Mouse (Mus musculus): ENCODE results near the gene Tm4sf19. TPM values are rescaled to one million over a fixed set of nuclear protein-coding genes. Genes with fewer than 3 reads are reported as not detected.
"Not testable (repeated sequence)": the region's sequence is repeated elsewhere in the genome, so short reads cannot be mapped to it uniquely, and the experiment has no call there.

Gene Tm4sf19
- total RNA-seq, 2 experiments from 2014 or later = not detected

- ATAC-seq (replicated peaks; ENCODE audit: low FRiP score, poor library complexity, severe bottlenecking) = peak; percentile 96
Measured at GRCm38 (mm10) chr16:32419517-32420483, 19.5 kb downstream of the Tm4sf19 start, which contains the start of gene Tctex1d2. Gene Tctex1d2 (plus strand): TSS chr16:32419702.

- no peak for ATAC-seq (replicated peaks; ENCODE audit: low FRiP score, poor library complexity, severe bottlenecking)
Measured at GRCm38 (mm10) chr16:32427506-32427905, 27.2 kb downstream of the Tm4sf19 start.

- peak; percentile 90 for ATAC-seq (replicated peaks; ENCODE audit: low FRiP score, poor library complexity, severe bottlenecking)
Measured at GRCm38 (mm10) chr16:32430474-32431046, 30.3 kb downstream of the Tm4sf19 start, which contains the start of gene Pcyt1a. Gene Pcyt1a (plus strand): TSS chr16:32430921.

- ATAC-seq (replicated peaks; ENCODE audit: low FRiP score, poor library complexity, severe bottlenecking) = peak; percentile 72
Measured at GRCm38 (mm10) chr16:32431047-32431591, 30.8 kb downstream of the Tm4sf19 start.

- ATAC-seq (replicated peaks; ENCODE audit: low FRiP score, poor library complexity, severe bottlenecking) = no peak
Measured at GRCm38 (mm10) chr16:32431926-32432325, 31.6 kb downstream of the Tm4sf19 start.

- ATAC-seq (replicated peaks; ENCODE audit: low FRiP score, poor library complexity, severe bottlenecking) = no peak
Measured at GRCm38 (mm10) chr16:32433138-32433537, 32.8 kb downstream of the Tm4sf19 start.

- ATAC-seq (replicated peaks; ENCODE audit: low FRiP score, poor library complexity, severe bottlenecking) = no peak
Measured at GRCm38 (mm10) chr16:32434066-32434465, 33.8 kb downstream of the Tm4sf19 start.

GRCm38 (mm10) chr16:32434691-32435090, 34.4 kb downstream of the Tm4sf19 start:
- ATAC-seq (replicated peaks; ENCODE audit: low FRiP score, poor library complexity, severe bottlenecking) = no peak

- ATAC-seq (replicated peaks; ENCODE audit: low FRiP score, poor library complexity, severe bottlenecking) = no peak
Measured at GRCm38 (mm10) chr16:32436657-32437056, 36.4 kb downstream of the Tm4sf19 start.

- no peak for ATAC-seq (replicated peaks; ENCODE audit: low FRiP score, poor library complexity, severe bottlenecking)
Measured at GRCm38 (mm10) chr16:32437266-32437665, 37.0 kb downstream of the Tm4sf19 start.

GRCm38 (mm10) chr16:32441432-32441831, 41.1 kb downstream of the Tm4sf19 start:
- no peak for ATAC-seq (replicated peaks; ENCODE audit: low FRiP score, poor library complexity, severe bottlenecking)

GRCm38 (mm10) chr16:32444615-32445014, 44.3 kb downstream of the Tm4sf19 start:
- not testable (repeated sequence) for ATAC-seq (replicated peaks; ENCODE audit: low FRiP score, poor library complexity, severe bottlenecking)

- no peak for ATAC-seq (replicated peaks; ENCODE audit: low FRiP score, poor library complexity, severe bottlenecking)
Measured at GRCm38 (mm10) chr16:32445558-32445957, 45.3 kb downstream of the Tm4sf19 start.

GRCm38 (mm10) chr16:32446563-32447138, 46.3 kb downstream of the Tm4sf19 start:
- ATAC-seq (replicated peaks; ENCODE audit: low FRiP score, poor library complexity, severe bottlenecking) = no peak

- peak; percentile 95 for ATAC-seq (replicated peaks; ENCODE audit: low FRiP score, poor library complexity, severe bottlenecking)
Measured at GRCm38 (mm10) chr16:32449665-32450064, 49.4 kb downstream of the Tm4sf19 start.

GRCm38 (mm10) chr16:32450133-32450532, 49.8 kb downstream of the Tm4sf19 start:
- ATAC-seq (replicated peaks; ENCODE audit: low FRiP score, poor library complexity, severe bottlenecking) = peak; percentile 16; the same call in 1 of the 2 replicates

GRCm38 (mm10) chr16:32453102-32453501, 52.8 kb downstream of the Tm4sf19 start:
- no peak for ATAC-seq (replicated peaks; ENCODE audit: low FRiP score, poor library complexity, severe bottlenecking)

GRCm38 (mm10) chr16:32454646-32455045, 54.3 kb downstream of the Tm4sf19 start:
- ATAC-seq (replicated peaks; ENCODE audit: low FRiP score, poor library complexity, severe bottlenecking) = no peak

- ATAC-seq (replicated peaks; ENCODE audit: low FRiP score, poor library complexity, severe bottlenecking) = no peak
Measured at GRCm38 (mm10) chr16:32456086-32456485, 55.8 kb downstream of the Tm4sf19 start.

GRCm38 (mm10) chr16:32456761-32457160, 56.5 kb downstream of the Tm4sf19 start:
- no peak for ATAC-seq (replicated peaks; ENCODE audit: low FRiP score, poor library complexity, severe bottlenecking)

All from erythroblast, adult 5-6 weeks (primary cell).